Mouse (Mus musculus) kidney, embryonic 15.5 days (tissue): ENCODE results near the gene Bpgm. TPM values are rescaled to one million over a fixed set of nuclear protein-coding genes. Genes with fewer than 3 reads are reported as not detected.

Experiments
- ATAC-seq: fragments of 200-750 bp; cut with Nextera tagmentation; replicated peaks from 2 replicates; pipeline ENCODE4 v1.8.0; 2017; ENCODE audit warnings: moderate TSS enrichment; ENCODE audit not compliant: low FRiP score
- H3K27ac ChIP-seq: fragments of 300-500 bp; sonication (generic); 2 replicates; pipeline ENCODE4 v1.5.1; 2015; ENCODE audit warnings: mild to moderate bottlenecking, inconsistent platforms
- H3K27me3 ChIP-seq: fragments of 300-500 bp; sonication (generic); 2 replicates; pipeline ENCODE4 v1.6.1; 2015; ENCODE audit warnings: inconsistent platforms
- H3K36me3 ChIP-seq: fragments of 300-500 bp; sonication (generic); 2 replicates; pipeline ENCODE4 v1.6.1; 2015; ENCODE audit warnings: inconsistent platforms
- H3K4me1 ChIP-seq: fragments of 300-500 bp; sonication (generic); 2 replicates; pipeline ENCODE4 v1.6.1; 2015; ENCODE audit warnings: inconsistent platforms
- H3K4me2 ChIP-seq: fragments of 300-500 bp; sonication (generic); 2 replicates; pipeline ENCODE4 v1.6.1; 2015; ENCODE audit warnings: moderate library complexity, mild to moderate bottlenecking, inconsistent platforms
- H3K4me3 ChIP-seq: fragments of 300-500 bp; sonication (generic); replicated peaks from 2 replicates; pipeline ENCODE4 v1.5.1; 2015; ENCODE audit warnings: mild to moderate bottlenecking, inconsistent platforms
- H3K9ac ChIP-seq: fragments of 300-500 bp; sonication (generic); 2 replicates; pipeline ENCODE4 v1.6.1; 2015; ENCODE audit warnings: mild to moderate bottlenecking, inconsistent platforms
- H3K9me3 ChIP-seq: fragments of 300-500 bp; sonication (generic); replicated peaks from 2 replicates; pipeline ENCODE4 v1.6.1; 2016; ENCODE audit warnings: inconsistent platforms
- WGBS: fragments of 180-500 bp; shearing (Covaris S2); methylation state at CpG from one replicate; pipeline ENCODE4 v1.1.7; 2015; ENCODE audit warnings: mixed read lengths; 5-methylcytosine and 5-hydroxymethylcytosine counted together
- polyA plus RNA-seq: library from polyadenylated mRNA; unstranded; fragments of >200 nt; fragmentation: Nextera tagmentation; extraction: Ambion mirVana; gene quantifications from 2 replicates; pipeline ENCODE4 v1.2.1, GENCODE M21; 2015

Gene Bpgm
- polyA plus RNA-seq, 1 experiment from 2014 or later, result 43.7 TPM

DNA sequence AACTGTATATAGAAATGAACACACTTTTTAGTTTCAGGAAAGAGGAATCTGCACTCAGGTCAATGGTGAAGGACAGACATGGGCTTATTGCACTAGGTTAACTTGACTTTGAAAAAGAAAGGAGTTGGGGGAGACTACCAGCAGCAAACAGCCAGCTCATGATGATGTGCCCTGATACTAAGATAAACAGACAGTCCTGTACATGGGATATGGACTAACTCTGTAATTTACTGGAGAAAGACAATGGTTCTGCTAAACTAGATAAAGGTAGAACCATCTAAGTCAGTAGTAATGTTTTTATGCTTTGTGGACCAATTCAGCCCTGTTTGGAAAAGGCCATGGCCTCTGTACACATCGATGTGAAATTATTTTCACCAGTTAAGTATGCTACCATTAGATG is 2.7 kb upstream of the Bpgm start:
- Histone ChIP-seq H3K9ac (no peak overlapping the region), H3K4me3 (no peak overlapping the region), H3K36me3 (no peaks in the 10 kb centered on the region), H3K9me3 (no peaks in the 10 kb centered on the region), H3K4me2 (no peak overlapping the region), H3K4me1 (peaks cover 20% of the 10 kb centered on the region), H3K27me3 (no peaks in the 10 kb centered on the region), H3K27ac (no peak overlapping the region)
- ATAC-seq, result no peak
- WGBS, result 88% methylated on average over 1 of the region's 1 CpGs

DNA sequence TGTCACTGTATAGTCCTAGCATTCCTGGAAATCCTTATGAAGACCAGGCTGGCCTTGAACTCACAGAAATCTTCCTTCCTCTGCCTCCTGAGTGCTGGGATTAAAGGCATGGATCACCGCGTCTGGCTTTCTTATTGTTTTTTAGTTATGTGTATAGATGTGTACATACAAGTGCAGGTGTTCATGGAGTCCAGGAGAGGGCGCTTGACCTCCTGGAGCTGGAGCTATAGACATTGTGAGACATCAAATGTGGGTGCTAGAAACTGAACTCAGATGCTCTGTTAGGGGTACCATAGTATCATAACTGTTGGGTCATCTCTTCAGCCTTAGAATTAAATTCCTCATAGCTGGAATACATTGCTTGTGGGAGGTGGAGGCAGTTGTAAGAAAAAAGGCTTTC is 2.0 kb upstream of the Bpgm start:
- Histone ChIP-seq H3K9me3 (no peaks in the 10 kb centered on the region), H3K4me1 (peaks cover 27% of the 10 kb centered on the region), H3K27me3 (no peaks in the 10 kb centered on the region), H3K36me3 (no peaks in the 10 kb centered on the region), H3K4me2 (no peak overlapping the region), H3K9ac (no peak overlapping the region), H3K27ac (no peak overlapping the region), H3K4me3 (no peak overlapping the region)
- no peak for ATAC-seq
- 62% methylated on average over 3 of the region's 3 CpGs for WGBS

DNA sequence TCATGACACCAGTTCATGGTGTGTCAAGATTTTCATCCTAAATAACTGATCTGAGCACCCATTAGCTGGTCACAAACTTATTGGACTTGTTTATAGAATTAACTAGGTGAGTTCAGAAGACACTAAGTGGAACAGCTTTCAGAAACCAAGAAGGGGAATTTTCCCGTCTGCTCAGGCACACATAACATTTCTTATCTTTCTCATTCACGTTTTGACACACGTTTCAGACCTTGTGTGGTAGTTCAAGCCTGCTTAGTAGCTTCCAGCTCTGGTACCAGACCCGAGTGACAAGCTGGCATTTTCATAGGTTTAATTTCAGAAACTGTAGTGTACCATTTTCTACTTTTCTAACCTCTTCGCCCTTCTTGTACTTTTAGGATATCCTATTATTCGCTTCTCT is 616 bp upstream of the Bpgm start:
- Histone ChIP-seq H3K36me3 (no peaks in the 10 kb centered on the region), H3K4me1 (peaks cover 39% of the 10 kb centered on the region), H3K27ac (peak overlapping the region; percentile 75), H3K9ac (peak overlapping the region; percentile 47; the same call in 1 of the 2 replicates), H3K27me3 (no peaks in the 10 kb centered on the region), H3K4me3 (peak overlapping the region; percentile 64), H3K9me3 (no peaks in the 10 kb centered on the region), H3K4me2 (peak overlapping the region; percentile 66)
- WGBS, result 25% methylated on average over 6 of the region's 6 CpGs
- ATAC-seq, result no peak

GRCm38 (mm10) chr6:34478036-34478435 is 2.0 kb downstream of the Bpgm start:
- peaks cover 46% of the 10 kb centered on the region for H3K4me1 ChIP-seq
- no peaks in the 10 kb centered on the region for H3K36me3 ChIP-seq
- no peak overlapping the region for H3K4me2 ChIP-seq
- no peak overlapping the region for H3K27ac ChIP-seq
- H3K4me3 ChIP-seq, result no peak overlapping the region
- no peaks in the 10 kb centered on the region for H3K27me3 ChIP-seq
- WGBS, result 84% methylated on average over 7 of the region's 7 CpGs
- H3K9ac ChIP-seq, result no peak overlapping the region
- no peak for ATAC-seq
- H3K9me3 ChIP-seq, result no peaks in the 10 kb centered on the region

- no peaks in the 10 kb centered on the region for H3K9me3 ChIP-seq
- H3K4me3 ChIP-seq, result no peak overlapping the region
- H3K4me1 ChIP-seq, result peaks cover 46% of the 10 kb centered on the region
- no peak for ATAC-seq
- peak overlapping the region; percentile 32 for H3K4me2 ChIP-seq
- H3K27me3 ChIP-seq, result no peaks in the 10 kb centered on the region
- H3K9ac ChIP-seq, result no peak overlapping the region; the same call in 1 of the 2 replicates
- WGBS, result 24% methylated on average over 6 of the region's 6 CpGs
- H3K36me3 ChIP-seq, result no peaks in the 10 kb centered on the region
- H3K27ac ChIP-seq, result peak overlapping the region; percentile 55
Measured at GRCm38 (mm10) chr6:34478677-34479360, 2.8 kb downstream of the Bpgm start.

DNA sequence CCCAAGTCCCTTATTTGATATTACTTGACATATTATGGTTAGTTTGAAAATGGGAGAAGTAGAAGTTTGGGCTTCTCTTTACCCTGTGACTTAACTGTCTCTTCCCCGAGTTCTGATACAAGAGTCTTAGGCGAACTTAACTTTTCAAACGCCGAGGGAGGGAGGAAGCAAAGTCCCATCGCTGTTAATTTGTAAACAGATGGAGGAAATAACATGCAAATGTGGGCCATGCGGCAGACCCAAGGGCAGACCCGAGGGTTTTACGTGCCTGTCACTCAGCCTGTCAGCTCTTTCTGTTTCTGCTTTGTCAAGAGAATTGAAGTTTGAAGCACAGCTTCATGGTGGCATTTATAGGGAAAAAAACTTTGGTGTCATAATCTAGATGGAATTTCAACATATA is 3.5 kb downstream of the Bpgm start:
- no peak overlapping the region for H3K4me3 ChIP-seq
- H3K9me3 ChIP-seq, result no peaks in the 10 kb centered on the region
- H3K36me3 ChIP-seq, result no peaks in the 10 kb centered on the region
- no peak for ATAC-seq
- peak overlapping the region; percentile 55; the same call in 1 of the 2 replicates for H3K27ac ChIP-seq
- peak overlapping the region; percentile 32 for H3K4me2 ChIP-seq
- peaks cover 46% of the 10 kb centered on the region for H3K4me1 ChIP-seq
- H3K27me3 ChIP-seq, result no peaks in the 10 kb centered on the region
- no peak overlapping the region for H3K9ac ChIP-seq
- 13% methylated on average over 8 of the region's 8 CpGs for WGBS

GRCm38 (mm10) chr6:34480749-34481148 is 4.7 kb downstream of the Bpgm start:
- 33% methylated on average over 4 of the region's 4 CpGs for WGBS
- Histone ChIP-seq H3K27me3 (no peaks in the 10 kb centered on the region), H3K9ac (no peak overlapping the region), H3K27ac (no peak overlapping the region), H3K4me2 (no peak overlapping the region), H3K4me3 (no peak overlapping the region), H3K4me1 (peaks cover 39% of the 10 kb centered on the region), H3K36me3 (no peaks in the 10 kb centered on the region), H3K9me3 (no peaks in the 10 kb centered on the region)
- ATAC-seq, result no peak

DNA sequence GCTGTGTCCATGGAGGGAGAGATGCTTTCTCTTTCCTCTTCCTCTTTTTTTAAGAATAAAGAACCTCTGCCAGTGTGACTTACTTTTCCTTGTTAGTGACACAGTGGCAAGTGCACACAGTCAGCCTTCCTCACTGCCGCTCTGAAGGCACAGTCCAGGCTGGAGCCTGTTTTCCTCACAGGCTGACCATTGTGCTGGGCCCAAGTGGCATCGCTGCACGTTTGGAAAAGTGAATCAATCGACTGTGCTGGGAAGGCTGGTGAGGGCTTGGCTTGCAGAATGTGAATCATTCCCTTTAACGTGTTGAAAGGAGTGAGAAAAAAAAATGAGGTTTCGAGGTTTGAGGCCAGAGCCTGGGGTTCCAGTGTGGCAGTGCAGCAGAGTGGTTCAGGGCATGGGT is 5.3 kb downstream of the Bpgm start:
- Histone ChIP-seq H3K9ac (no peak overlapping the region), H3K9me3 (no peaks in the 10 kb centered on the region), H3K4me2 (no peak overlapping the region), H3K4me1 (peaks cover 39% of the 10 kb centered on the region), H3K4me3 (no peak overlapping the region), H3K27ac (no peak overlapping the region), H3K36me3 (no peaks in the 10 kb centered on the region), H3K27me3 (no peaks in the 10 kb centered on the region)
- no peak for ATAC-seq
- WGBS, result 74% methylated on average over 6 of the region's 6 CpGs

DNA sequence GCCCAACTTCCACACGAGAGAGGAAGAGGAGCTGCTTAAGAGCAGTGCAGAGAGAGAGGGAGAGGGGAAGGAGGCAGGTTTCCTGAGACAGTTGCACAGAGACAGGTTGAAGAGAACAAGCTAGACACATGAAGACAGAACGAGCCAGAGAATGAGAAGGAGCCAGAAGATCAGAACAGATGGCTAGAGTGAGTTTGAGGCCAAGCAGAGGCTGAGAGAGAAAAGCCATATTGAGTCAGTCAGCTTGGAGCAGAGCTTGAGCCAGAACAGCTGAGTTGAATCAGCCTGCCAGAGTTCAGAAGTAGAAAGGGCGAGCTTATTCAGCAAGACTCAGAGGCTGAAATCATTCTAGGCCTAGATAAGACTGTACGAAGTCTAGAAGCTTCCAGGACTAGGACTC is 6.8 kb downstream of the Bpgm start:
- no peak overlapping the region for H3K27ac ChIP-seq

DNA sequence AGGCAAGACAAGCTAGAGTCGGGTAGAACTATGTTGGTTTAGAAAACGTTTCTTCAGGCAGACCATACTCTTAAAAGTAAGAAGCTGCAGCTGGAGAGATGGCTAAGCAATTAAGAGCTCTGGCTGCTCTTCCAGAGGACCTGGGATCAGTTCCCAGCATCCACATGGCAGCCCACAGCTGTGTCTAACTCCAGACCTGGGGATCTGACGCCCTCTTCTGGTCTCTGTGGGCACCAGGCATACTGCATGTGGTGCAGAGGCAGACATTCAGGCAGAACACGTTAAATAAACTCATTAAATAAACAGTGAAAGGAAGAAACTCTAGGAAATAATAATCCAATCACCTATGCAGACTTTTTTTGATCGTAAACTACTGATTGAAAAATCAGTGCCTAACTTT is 7.4 kb downstream of the Bpgm start:
- WGBS, result 83% methylated on average over 5 of the region's 5 CpGs
- Histone ChIP-seq H3K4me2 (no peak overlapping the region), H3K9ac (no peak overlapping the region), H3K4me3 (no peak overlapping the region), H3K4me1 (peaks cover 25% of the 10 kb centered on the region), H3K9me3 (no peaks in the 10 kb centered on the region), H3K36me3 (peaks cover 11% of the 10 kb centered on the region; the same call in 1 of the 2 replicates), H3K27me3 (no peaks in the 10 kb centered on the region), H3K27ac (no peak overlapping the region)
- ATAC-seq, result no peak

More for the DNA sequence above, 6.8 kb downstream of the Bpgm start:
- ATAC-seq, result no peak
- Histone ChIP-seq H3K27me3 (no peaks in the 10 kb centered on the region), H3K9me3 (no peaks in the 10 kb centered on the region), H3K4me1 (peaks cover 30% of the 10 kb centered on the region), H3K4me3 (no peak overlapping the region), H3K4me2 (no peak overlapping the region), H3K9ac (no peak overlapping the region), H3K36me3 (peaks cover 6% of the 10 kb centered on the region; the same call in 1 of the 2 replicates)
- 66% methylated on average over 4 of the region's 4 CpGs for WGBS

- ATAC-seq, result no peak
Measured at GRCm38 (mm10) chr6:34483811-34484210, 7.8 kb downstream of the Bpgm start.

DNA sequence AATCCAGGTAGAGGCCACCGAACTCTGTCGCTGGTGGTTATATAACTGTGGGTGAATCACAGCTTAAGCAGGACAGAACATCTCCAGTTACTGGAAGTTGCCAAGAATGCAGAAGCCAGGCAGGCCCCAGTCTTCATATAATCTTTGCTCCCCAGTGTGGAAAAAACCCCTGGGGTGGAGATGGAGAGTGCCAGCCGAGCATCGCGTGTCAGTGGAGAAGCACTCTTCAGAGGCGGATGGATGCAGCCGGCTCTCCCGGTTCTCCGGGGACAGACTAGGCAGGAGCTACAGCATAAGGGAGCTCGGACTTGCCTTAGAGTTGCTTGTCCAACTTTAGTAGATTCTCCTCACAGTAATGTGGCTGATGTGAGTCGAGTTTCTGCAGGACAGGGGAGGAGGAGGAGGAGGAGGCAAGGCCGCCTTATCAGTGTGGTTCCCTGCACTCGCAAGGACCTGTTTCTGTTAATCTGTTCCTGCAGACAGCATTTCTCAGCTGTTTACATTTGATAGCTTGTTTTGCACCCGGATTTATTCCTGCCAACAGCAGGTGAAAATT is 10.1 kb downstream of the Bpgm start:
- peaks cover 1% of the 10 kb centered on the region for H3K4me1 ChIP-seq
- WGBS, result 81% methylated on average over 14 of the region's 14 CpGs
- no peaks in the 10 kb centered on the region for H3K9me3 ChIP-seq
- H3K4me3 ChIP-seq, result no peak overlapping the region
- no peak overlapping the region for H3K4me2 ChIP-seq
- H3K36me3 ChIP-seq, result peaks cover 16% of the 10 kb centered on the region; the same call in 1 of the 2 replicates
- H3K27ac ChIP-seq, result no peak overlapping the region
- H3K27me3 ChIP-seq, result no peaks in the 10 kb centered on the region
- no peak overlapping the region for H3K9ac ChIP-seq
- no peak for ATAC-seq

More at GRCm38 (mm10) chr6:34483811-34484210, 7.8 kb downstream of the Bpgm start:
- no peaks in the 10 kb centered on the region for H3K27me3 ChIP-seq
- H3K9me3 ChIP-seq, result no peaks in the 10 kb centered on the region
- no peak overlapping the region for H3K9ac ChIP-seq
- no peak overlapping the region for H3K27ac ChIP-seq
- peaks cover 21% of the 10 kb centered on the region for H3K4me1 ChIP-seq
- no peak overlapping the region for H3K4me2 ChIP-seq
- H3K4me3 ChIP-seq, result no peak overlapping the region
- 95% methylated on average over 7 of the region's 7 CpGs for WGBS
- H3K36me3 ChIP-seq, result peaks cover 13% of the 10 kb centered on the region; the same call in 1 of the 2 replicates
